Mouse (Mus musculus) neural tube, embryonic 14.5 days (tissue): ENCODE results near the gene C2cd4d. TPM values are rescaled to one million over a fixed set of nuclear protein-coding genes. Genes with fewer than 3 reads are reported as not detected.

Experiments
- ATAC-seq: fragments of 200-750 bp; cut with Nextera tagmentation; 2 replicates; pipeline ENCODE4 v1.8.0; 2017; ENCODE audit warnings: low read depth, mild to moderate bottlenecking, moderate TSS enrichment, moderate library complexity
- H3K27ac ChIP-seq: fragments of 300-500 bp; sonication (generic); 2 replicates; pipeline ENCODE4 v1.5.1; 2014; ENCODE audit warnings: low read depth, mild to moderate bottlenecking, control low read depth, low read length, moderate library complexity, mixed read lengths
- H3K27me3 ChIP-seq: fragments of 300-500 bp; sonication (generic); 2 replicates; pipeline ENCODE4 v1.6.1; 2014; ENCODE audit warnings: low read length; ENCODE audit not compliant: control insufficient read depth, insufficient read depth
- H3K36me3 ChIP-seq: fragments of 300-500 bp; sonication (generic); 2 replicates; pipeline ENCODE4 v1.6.1; 2014; ENCODE audit warnings: low read length, mixed read lengths; ENCODE audit not compliant: control insufficient read depth, insufficient read depth
- H3K4me1 ChIP-seq: fragments of 300-500 bp; sonication (generic); 2 replicates; pipeline ENCODE4 v1.6.1; 2014; ENCODE audit warnings: low read length; ENCODE audit not compliant: control insufficient read depth, insufficient read depth
- H3K4me2 ChIP-seq: fragments of 300-500 bp; sonication (generic); 2 replicates; pipeline ENCODE4 v1.6.1; 2014; ENCODE audit warnings: mild to moderate bottlenecking, low read depth, low read length, control low read depth
- H3K4me3 ChIP-seq: fragments of 300-500 bp; sonication (generic); 2 replicates; pipeline ENCODE4 v1.5.1; 2014; ENCODE audit warnings: low read depth, low read length, control low read depth, mixed read lengths
- H3K9ac ChIP-seq: fragments of 300-500 bp; sonication (generic); replicated peaks from 2 replicates; pipeline ENCODE4 v1.6.1; 2014; ENCODE audit warnings: low read depth, mild to moderate bottlenecking, control low read depth, low read length, mixed read lengths
- H3K9me3 ChIP-seq: fragments of 300-500 bp; sonication (generic); 2 replicates; pipeline ENCODE4 v1.6.1; 2016; ENCODE audit warnings: low read length; ENCODE audit not compliant: control insufficient read depth
- WGBS: fragments of 180-500 bp; shearing (Covaris S2); extraction: QIAGEN DNeasy Blood & Tissue Kit; methylation state at CpG from one replicate; pipeline ENCODE4 v1.1.7; 2014; 5-methylcytosine and 5-hydroxymethylcytosine counted together
- polyA plus RNA-seq: library from polyadenylated mRNA; unstranded; fragments of >200 nt; fragmentation: Nextera tagmentation; extraction: Ambion mirVana; gene quantifications from 2 replicates; pipeline ENCODE4 v1.2.1, GENCODE M21; 2014

The C2cd4d gene
- polyA plus RNA-seq, 1 experiment from 2014 or later, result 4.3 TPM

- WGBS, result 19% methylated on average over 5 of the region's 5 CpGs
- Histone ChIP-seq H3K27ac (no peak within 1 kb of the TSS), H3K36me3 (no peaks in the 10 kb centered on the region), H3K27me3 (no peaks in the 10 kb centered on the region), H3K4me3 (no peak within 1 kb of the TSS), H3K4me2 (peak within 1 kb of the TSS; percentile 37), H3K4me1 (peaks cover 8% of the 10 kb centered on the region; the same call in 1 of the 2 replicates), H3K9me3 (no peaks in the 10 kb centered on the region), H3K9ac (peak within 1 kb of the TSS; percentile 11; the same call in 1 of the 2 replicates)
- ATAC-seq, result no peak
These were observed 10.4 kb downstream of the C2cd4d start, which contains the start of gene Rorc for GRCm38 (mm10) chr3:94372641-94373040. TSS of gene Rorc (plus strand) at chr3:94372794.

- Histone ChIP-seq H3K4me1 (peaks cover 8% of the 10 kb centered on the region; the same call in 1 of the 2 replicates), H3K36me3 (no peaks in the 10 kb centered on the region), H3K9me3 (no peaks in the 10 kb centered on the region), H3K4me3 (no peak overlapping the region), H3K27ac (no peak overlapping the region), H3K9ac (no peak overlapping the region; the same call in 1 of the 2 replicates), H3K27me3 (no peaks in the 10 kb centered on the region), H3K4me2 (peak overlapping the region; percentile 27; the same call in 1 of the 2 replicates)
- 3% methylated on average over 10 of the region's 10 CpGs for WGBS
- ATAC-seq, result peak; percentile 38; the same call in 1 of the 2 replicates
These were observed 10.9 kb downstream of the C2cd4d start for GRCm38 (mm10) chr3:94373090-94373489.

GRCm38 (mm10) chr3:94373597-94374011 is 11.4 kb downstream of the C2cd4d start:
- peak overlapping the region; percentile 27; the same call in 1 of the 2 replicates for H3K4me2 ChIP-seq
- H3K4me1 ChIP-seq, result peaks cover 8% of the 10 kb centered on the region; the same call in 1 of the 2 replicates
- peak; percentile 50; the same call in 1 of the 2 replicates for ATAC-seq
- H3K4me3 ChIP-seq, result no peak overlapping the region
- WGBS, result 1% methylated on average over 5 of the region's 5 CpGs
- H3K9me3 ChIP-seq, result no peaks in the 10 kb centered on the region
- no peaks in the 10 kb centered on the region for H3K27me3 ChIP-seq
- no peaks in the 10 kb centered on the region for H3K36me3 ChIP-seq
- H3K27ac ChIP-seq, result no peak overlapping the region
- peak overlapping the region; percentile 11; the same call in 1 of the 2 replicates for H3K9ac ChIP-seq

- Histone ChIP-seq H3K4me3 (no peak overlapping the region), H3K4me2 (no peak overlapping the region), H3K4me1 (peaks cover 8% of the 10 kb centered on the region; the same call in 1 of the 2 replicates), H3K9ac (no peak overlapping the region), H3K9me3 (no peaks in the 10 kb centered on the region), H3K36me3 (no peaks in the 10 kb centered on the region), H3K27ac (no peak overlapping the region), H3K27me3 (no peaks in the 10 kb centered on the region)
- no peak for ATAC-seq
These were observed 12.4 kb downstream of the C2cd4d start for GRCm38 (mm10) chr3:94374636-94375035.

- Histone ChIP-seq H3K36me3 (no peaks in the 10 kb centered on the region), H3K9ac (no peak overlapping the region), H3K4me1 (peaks cover 8% of the 10 kb centered on the region; the same call in 1 of the 2 replicates), H3K4me2 (no peak overlapping the region), H3K4me3 (no peak overlapping the region), H3K27me3 (no peaks in the 10 kb centered on the region), H3K9me3 (no peaks in the 10 kb centered on the region), H3K27ac (no peak overlapping the region)
- ATAC-seq, result no peak
- WGBS, result 77% methylated on average over 2 of the region's 2 CpGs
These were observed 12.9 kb downstream of the C2cd4d start for GRCm38 (mm10) chr3:94375146-94375545.

- Histone ChIP-seq H3K9me3 (no peaks in the 10 kb centered on the region), H3K9ac (no peak overlapping the region), H3K27ac (no peak overlapping the region), H3K4me2 (no peak overlapping the region), H3K4me1 (peaks cover 8% of the 10 kb centered on the region; the same call in 1 of the 2 replicates), H3K36me3 (no peaks in the 10 kb centered on the region), H3K27me3 (no peaks in the 10 kb centered on the region), H3K4me3 (no peak overlapping the region)
- 57% methylated on average over 5 of the region's 5 CpGs for WGBS
- ATAC-seq, result no peak
These were observed 13.6 kb downstream of the C2cd4d start for GRCm38 (mm10) chr3:94375861-94376260.

GRCm38 (mm10) chr3:94377028-94377923 is 15.0 kb downstream of the C2cd4d start:
- 17% methylated on average over 13 of the region's 13 CpGs for WGBS
- Histone ChIP-seq H3K36me3 (no peaks in the 10 kb centered on the region), H3K9me3 (no peaks in the 10 kb centered on the region), H3K9ac (no peak overlapping the region), H3K27me3 (no peaks in the 10 kb centered on the region), H3K4me1 (peaks cover 8% of the 10 kb centered on the region; the same call in 1 of the 2 replicates), H3K4me2 (no peak overlapping the region), H3K4me3 (no peak overlapping the region), H3K27ac (no peak overlapping the region)
- ATAC-seq, result no peak

- no peak for ATAC-seq
- no peak overlapping the region for H3K4me2 ChIP-seq
- no peaks in the 10 kb centered on the region for H3K4me1 ChIP-seq
- WGBS, result 27% methylated on average over 9 of the region's 9 CpGs
- no peaks in the 10 kb centered on the region for H3K27me3 ChIP-seq
- no peak overlapping the region for H3K27ac ChIP-seq
- H3K36me3 ChIP-seq, result no peaks in the 10 kb centered on the region
- H3K9me3 ChIP-seq, result no peaks in the 10 kb centered on the region
- no peak overlapping the region for H3K9ac ChIP-seq
- no peak overlapping the region for H3K4me3 ChIP-seq
These were observed 17.7 kb downstream of the C2cd4d start for GRCm38 (mm10) chr3:94379831-94380510.
